Mouse (Mus musculus) liver, embryonic 14.5 days (tissue): ENCODE data around the gene Sart1.

Experiments
- CTCF ChIP-seq: IDR thresholded peaks from 2 replicates; pipeline ENCODE4 v1.5.1; 2016; ENCODE audit warnings: antibody characterized with exemption, low read depth, control low read depth
- EP300 ChIP-seq: IDR thresholded peaks from 2 replicates; pipeline ENCODE4 v1.6.1; 2016; ENCODE audit warnings: antibody characterized with exemption, low read depth

DNA sequence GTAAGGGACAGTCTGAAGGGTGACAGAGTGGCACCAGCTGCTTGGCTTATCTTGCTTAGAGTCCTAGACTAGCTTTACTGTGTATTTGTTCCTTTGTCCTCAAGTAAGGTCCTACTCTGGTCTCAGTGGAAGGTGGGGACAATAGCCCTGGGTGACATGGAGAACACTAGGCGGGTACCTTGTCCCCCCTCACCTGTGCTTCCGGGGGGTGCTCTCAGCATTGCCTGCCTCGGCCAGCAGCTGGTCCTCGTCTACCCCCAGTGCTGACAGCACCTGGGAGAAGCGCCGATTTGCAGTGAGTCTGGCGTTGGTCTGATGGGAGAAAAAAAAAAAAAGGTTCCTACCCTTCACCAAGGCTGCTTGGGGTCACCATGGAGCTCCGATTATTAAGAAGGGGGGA, 1.9 kb upstream of the Sart1 start:
- TF ChIP-seq CTCF (no peak), EP300 (no peak)
